Mouse (Mus musculus) midbrain, embryonic 13.5 days (tissue): ENCODE results near the gene Rbbp4. TPM values are rescaled to one million over a fixed set of nuclear protein-coding genes. Genes with fewer than 3 reads are reported as not detected.
A peak's percentile ranks its signal among the peaks of the same experiment; 100 is the strongest.

Source experiments
- ATAC-seq: fragments of 200-750 bp; cut with Nextera tagmentation; 2 replicates; pipeline ENCODE4 v1.8.0; 2017; ENCODE audit warnings: mild to moderate bottlenecking, moderate TSS enrichment, moderate library complexity
- H3K27ac ChIP-seq: fragments of 300-500 bp; sonication (generic); 2 replicates; pipeline ENCODE4 v1.5.1; 2015; ENCODE audit warnings: inconsistent platforms, mild to moderate bottlenecking, moderate library complexity
- H3K27me3 ChIP-seq: fragments of 300-500 bp; sonication (generic); 2 replicates; pipeline ENCODE4 v1.6.1; 2015; ENCODE audit warnings: mild to moderate bottlenecking, inconsistent platforms
- H3K36me3 ChIP-seq: fragments of 300-500 bp; sonication (generic); 2 replicates; pipeline ENCODE4 v1.6.1; 2015; ENCODE audit warnings: mild to moderate bottlenecking, inconsistent platforms
- H3K4me1 ChIP-seq: fragments of 300-500 bp; sonication (generic); replicated peaks from 2 replicates; pipeline ENCODE4 v1.6.1; 2015; ENCODE audit warnings: inconsistent platforms
- H3K4me2 ChIP-seq: fragments of 300-500 bp; sonication (generic); replicated peaks from 2 replicates; pipeline ENCODE4 v1.6.1; 2015; ENCODE audit warnings: moderate library complexity, mild to moderate bottlenecking, inconsistent platforms
- H3K4me3 ChIP-seq: fragments of 300-500 bp; sonication (generic); replicated peaks from 2 replicates; pipeline ENCODE4 v1.5.1; 2015; ENCODE audit warnings: mild to moderate bottlenecking, inconsistent platforms
- H3K9ac ChIP-seq: fragments of 300-500 bp; sonication (generic); replicated peaks from 2 replicates; pipeline ENCODE4 v1.6.1; 2015; ENCODE audit warnings: mild to moderate bottlenecking, inconsistent platforms
- H3K9me3 ChIP-seq: fragments of 300-500 bp; sonication (generic); 2 replicates; pipeline ENCODE4 v1.6.1; 2016; ENCODE audit warnings: mild to moderate bottlenecking, inconsistent platforms
- WGBS: fragments of 180-500 bp; shearing (Covaris S2); methylation state at CpG from one replicate; pipeline ENCODE4 v1.1.7; 2015; 5-methylcytosine and 5-hydroxymethylcytosine counted together
- polyA plus RNA-seq: library from polyadenylated mRNA; unstranded; fragments of >200 nt; fragmentation: Nextera tagmentation; extraction: Ambion mirVana; gene quantifications from 2 replicates; pipeline ENCODE4 v1.2.1, GENCODE M21; 2015

Gene Rbbp4
- polyA plus RNA-seq = 419 and 460 TPM in 2 replicates

- no peaks in the 10 kb centered on the region for H3K27me3 ChIP-seq
- peak within 1 kb of the TSS; percentile 96 for H3K4me3 ChIP-seq
- ATAC-seq = peak; percentile 98
- peak within 1 kb of the TSS; percentile 77 for H3K4me2 ChIP-seq
- H3K9me3 ChIP-seq = no peaks in the 10 kb centered on the region
- H3K36me3 ChIP-seq = peaks cover 16% of the 10 kb centered on the region
- H3K27ac ChIP-seq = peak within 1 kb of the TSS; percentile 99
- under 1% methylated on average over 66 of the region's 73 CpGs for WGBS
- H3K9ac ChIP-seq = peak within 1 kb of the TSS; percentile 96
- H3K4me1 ChIP-seq = peaks cover 52% of the 10 kb centered on the region
Measured at GRCm38 (mm10) chr4:129335216-129336074, at the start of gene Rbbp4, which contains the start of gene Zbtb8os. Gene Rbbp4, minus strand, starts transcription at chr4:129335370. Gene Zbtb8os, plus strand, starts transcription at chr4:129335695.

GRCm38 (mm10) chr4:129384440-129384839, 49.3 kb upstream of the Rbbp4 start:
- H3K27ac ChIP-seq = no peak overlapping the region
- H3K4me3 ChIP-seq = no peak overlapping the region
- no peak overlapping the region for H3K4me2 ChIP-seq
- H3K4me1 ChIP-seq = no peaks in the 10 kb centered on the region; the same call in 1 of the 2 replicates
- ATAC-seq = no peak
- WGBS = 44% methylated on average over 6 of the region's 6 CpGs
- no peaks in the 10 kb centered on the region for H3K27me3 ChIP-seq
- H3K9me3 ChIP-seq = no peaks in the 10 kb centered on the region
- H3K9ac ChIP-seq = no peak overlapping the region
- H3K36me3 ChIP-seq = no peaks in the 10 kb centered on the region

GRCm38 (mm10) chr4:129383586-129383985, 48.4 kb upstream of the Rbbp4 start:
- Histone ChIP-seq H3K4me1 (no peaks in the 10 kb centered on the region; the same call in 1 of the 2 replicates), H3K27me3 (peaks cover 6% of the 10 kb centered on the region), H3K27ac (no peak overlapping the region), H3K9ac (no peak overlapping the region), H3K36me3 (no peaks in the 10 kb centered on the region), H3K4me3 (no peak overlapping the region), H3K9me3 (no peaks in the 10 kb centered on the region), H3K4me2 (no peak overlapping the region)
- 97% methylated on average over 3 of the region's 3 CpGs for WGBS
- ATAC-seq = no peak

GRCm38 (mm10) chr4:129382488-129382887, 47.3 kb upstream of the Rbbp4 start:
- WGBS = 100% methylated on average over 2 of the region's 2 CpGs

GRCm38 (mm10) chr4:129382029-129382428, 46.9 kb upstream of the Rbbp4 start:
- no peak for ATAC-seq
- H3K9me3 ChIP-seq = no peaks in the 10 kb centered on the region
- no peaks in the 10 kb centered on the region for H3K36me3 ChIP-seq
- no peak overlapping the region for H3K4me3 ChIP-seq
- H3K27ac ChIP-seq = no peak overlapping the region
- no peak overlapping the region for H3K4me2 ChIP-seq
- peaks cover 3% of the 10 kb centered on the region; the same call in 1 of the 2 replicates for H3K4me1 ChIP-seq
- H3K27me3 ChIP-seq = peaks cover 8% of the 10 kb centered on the region
- 88% methylated on average over 9 of the region's 9 CpGs for WGBS
- H3K9ac ChIP-seq = no peak overlapping the region

More at GRCm38 (mm10) chr4:129382488-129382887, 47.3 kb upstream of the Rbbp4 start:
- Histone ChIP-seq H3K27me3 (peaks cover 8% of the 10 kb centered on the region), H3K9me3 (no peaks in the 10 kb centered on the region), H3K4me3 (no peak overlapping the region), H3K4me1 (0 out of 2 replicates have a peak, but pooled peaks cover 3% of the 10 kb centered on the region), H3K9ac (no peak overlapping the region), H3K36me3 (no peaks in the 10 kb centered on the region), H3K27ac (no peak overlapping the region), H3K4me2 (no peak overlapping the region)
- no peak for ATAC-seq

- 81% methylated on average over 8 of the region's 8 CpGs for WGBS
- no peaks in the 10 kb centered on the region for H3K36me3 ChIP-seq
- no peak for ATAC-seq
- H3K4me2 ChIP-seq = no peak overlapping the region
- H3K4me1 ChIP-seq = peaks cover 12% of the 10 kb centered on the region
- no peak overlapping the region for H3K9ac ChIP-seq
- H3K27me3 ChIP-seq = peaks cover 8% of the 10 kb centered on the region
- no peaks in the 10 kb centered on the region for H3K9me3 ChIP-seq
- no peak overlapping the region for H3K4me3 ChIP-seq
- no peak overlapping the region for H3K27ac ChIP-seq
Measured at GRCm38 (mm10) chr4:129381148-129381547, 46.0 kb upstream of the Rbbp4 start.

GRCm38 (mm10) chr4:129379805-129380204, 44.6 kb upstream of the Rbbp4 start:
- Histone ChIP-seq H3K4me1 (peaks cover 25% of the 10 kb centered on the region), H3K9ac (no peak overlapping the region), H3K4me3 (no peak overlapping the region), H3K4me2 (no peak overlapping the region), H3K9me3 (no peaks in the 10 kb centered on the region), H3K27ac (no peak overlapping the region), H3K27me3 (peaks cover 8% of the 10 kb centered on the region), H3K36me3 (no peaks in the 10 kb centered on the region)
- 87% methylated on average over 3 of the region's 3 CpGs for WGBS
- no peak for ATAC-seq

- ATAC-seq = peak; percentile 88
- peak within 1 kb of the TSS; percentile 88 for H3K9ac ChIP-seq
- H3K4me3 ChIP-seq = peak within 1 kb of the TSS; percentile 74
- H3K9me3 ChIP-seq = no peaks in the 10 kb centered on the region
- 1% methylated on average over 65 of the region's 65 CpGs for WGBS
- peaks cover 35% of the 10 kb centered on the region for H3K4me1 ChIP-seq
- peak within 1 kb of the TSS; percentile 65 for H3K4me2 ChIP-seq
- H3K27ac ChIP-seq = peak within 1 kb of the TSS; percentile 90
- peaks cover 8% of the 10 kb centered on the region for H3K27me3 ChIP-seq
- no peaks in the 10 kb centered on the region for H3K36me3 ChIP-seq
Measured at GRCm38 (mm10) chr4:129377601-129378390, 42.6 kb upstream of the Rbbp4 start, which contains the start of gene Zbtb8a. Gene Zbtb8a, minus strand, starts transcription at chr4:129378116.

- Histone ChIP-seq H3K4me2 (peak overlapping the region; percentile 65), H3K4me1 (peaks cover 35% of the 10 kb centered on the region), H3K27ac (peak overlapping the region; percentile 90), H3K36me3 (no peaks in the 10 kb centered on the region), H3K9me3 (no peaks in the 10 kb centered on the region), H3K27me3 (peaks cover 8% of the 10 kb centered on the region), H3K4me3 (peak overlapping the region; percentile 74), H3K9ac (peak overlapping the region; percentile 88)
- peak; percentile 80 for ATAC-seq
- WGBS = under 1% methylated on average over 62 of the region's 68 CpGs
Measured at GRCm38 (mm10) chr4:129376961-129377545, 41.9 kb upstream of the Rbbp4 start.

GRCm38 (mm10) chr4:129375821-129376220, 40.7 kb upstream of the Rbbp4 start:
- H3K4me2 ChIP-seq = no peak overlapping the region

GRCm38 (mm10) chr4:129375000-129375399, 39.8 kb upstream of the Rbbp4 start:
- Histone ChIP-seq H3K4me3 (no peak overlapping the region), H3K4me2 (no peak overlapping the region; the same call in 1 of the 2 replicates), H3K9me3 (no peaks in the 10 kb centered on the region), H3K27ac (no peak overlapping the region), H3K36me3 (no peaks in the 10 kb centered on the region), H3K27me3 (peaks cover 8% of the 10 kb centered on the region), H3K9ac (no peak overlapping the region), H3K4me1 (peaks cover 35% of the 10 kb centered on the region)
- 10% methylated on average over 6 of the region's 6 CpGs for WGBS
- ATAC-seq = no peak

More at GRCm38 (mm10) chr4:129375821-129376220, 40.7 kb upstream of the Rbbp4 start:
- Histone ChIP-seq H3K27ac (no peak overlapping the region), H3K27me3 (peaks cover 8% of the 10 kb centered on the region), H3K4me1 (peaks cover 35% of the 10 kb centered on the region), H3K9ac (no peak overlapping the region), H3K9me3 (no peaks in the 10 kb centered on the region), H3K36me3 (no peaks in the 10 kb centered on the region), H3K4me3 (no peak overlapping the region)
- ATAC-seq = no peak
- 83% methylated on average over 5 of the region's 5 CpGs for WGBS
